Mouse (Mus musculus) forebrain, embryonic 14.5 days (tissue): ENCODE data around the gene Fbxo42. TPM values are rescaled to one million over a fixed set of nuclear protein-coding genes. Genes with fewer than 3 reads are reported as not detected.
A peak's percentile ranks its signal among the peaks of the same experiment; 100 is the strongest.
"Not testable (repeated sequence)": the region's sequence is repeated elsewhere in the genome, so short reads cannot be mapped to it uniquely, and the experiment has no call there.

Experiments
- ATAC-seq: fragments of 200-750 bp; cut with Nextera tagmentation; 2 replicates; pipeline ENCODE4 v1.8.0; 2017; ENCODE audit warnings: mild to moderate bottlenecking, moderate library complexity
- DNase-seq: peaks from one replicate; pipeline ENCODE4 v3.0.0-alpha.2; 2015; ENCODE audit warnings: low spot score
- H3K27ac ChIP-seq: fragments of 300-500 bp; sonication (generic); 2 replicates; pipeline ENCODE4 v1.5.1; 2014; ENCODE audit warnings: low read depth, mild to moderate bottlenecking, control low read depth, low read length, moderate library complexity
- H3K27me3 ChIP-seq: fragments of 300-500 bp; sonication (generic); replicated peaks from 2 replicates; pipeline ENCODE4 v1.6.1; 2014; ENCODE audit warnings: low read length, control low read depth, mixed read lengths; ENCODE audit not compliant: control insufficient read depth, insufficient read depth
- H3K36me3 ChIP-seq: fragments of 300-500 bp; sonication (generic); 2 replicates; pipeline ENCODE4 v1.6.1; 2014; ENCODE audit warnings: low read length, control low read depth; ENCODE audit not compliant: control insufficient read depth, insufficient read depth
- H3K4me1 ChIP-seq: fragments of 300-500 bp; sonication (generic); 2 replicates; pipeline ENCODE4 v1.6.1; 2014; ENCODE audit warnings: antibody characterized with exemption, low read length, control low read depth; ENCODE audit not compliant: control insufficient read depth, insufficient read depth
- H3K4me2 ChIP-seq: fragments of 300-500 bp; sonication (generic); 2 replicates; pipeline ENCODE4 v1.6.1; 2014; ENCODE audit warnings: mild to moderate bottlenecking, control low read depth, low read length
- H3K4me3 ChIP-seq: fragments of 300-500 bp; sonication (generic); 2 replicates; pipeline ENCODE4 v1.5.1; 2014; ENCODE audit warnings: low read depth, low read length, control low read depth
- H3K9ac ChIP-seq: fragments of 300-500 bp; sonication (generic); 2 replicates; pipeline ENCODE4 v1.6.1; 2014; ENCODE audit warnings: mild to moderate bottlenecking, low read length, control low read depth, moderate library complexity
- H3K9me3 ChIP-seq: fragments of 300-500 bp; sonication (generic); replicated peaks from 2 replicates; pipeline ENCODE4 v1.6.1; 2016; ENCODE audit warnings: low read length, control low read depth, mixed read lengths; ENCODE audit not compliant: control insufficient read depth
- WGBS: fragments of 180-500 bp; shearing (Covaris S2); extraction: QIAGEN DNeasy Blood & Tissue Kit; methylation state at CpG from one replicate; pipeline ENCODE4 v1.1.7; 2014; 5-methylcytosine and 5-hydroxymethylcytosine counted together
- polyA plus RNA-seq: library from polyadenylated mRNA; unstranded; fragments of >200 nt; fragmentation: Nextera tagmentation; extraction: Ambion mirVana; gene quantifications from 2 replicates; pipeline ENCODE4 v1.2.1, GENCODE M21; 2014

Gene Fbxo42
- polyA plus RNA-seq, 1 experiment from 2014 or later, result 22.3 TPM

DNA sequence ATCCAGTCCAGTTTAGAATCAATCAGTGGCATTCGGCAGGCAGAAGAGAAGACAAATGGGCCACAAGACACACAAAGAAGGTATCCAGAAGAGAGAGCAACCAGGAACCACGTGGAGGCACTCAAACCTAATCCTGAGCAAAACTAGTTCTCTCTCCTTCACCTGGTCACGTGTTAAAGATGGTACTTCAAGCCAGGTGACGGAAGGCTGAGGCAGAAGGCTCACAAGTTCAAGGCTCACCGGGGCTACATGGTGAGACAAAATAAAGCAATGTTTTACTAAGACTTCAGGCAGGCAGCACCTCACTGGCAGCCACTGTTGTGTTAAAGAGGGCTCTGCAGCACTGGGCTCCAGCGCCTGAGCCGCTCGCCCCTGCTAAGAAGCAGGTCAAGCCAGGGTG, 15.5 kb upstream of the Fbxo42 start:
- no peak overlapping the region for H3K27ac ChIP-seq
- DNase-seq, result no peak
- H3K4me1 ChIP-seq, result peaks cover 22% of the 10 kb centered on the region
- peaks cover 5% of the 10 kb centered on the region; the same call in 1 of the 2 replicates for H3K36me3 ChIP-seq
- H3K9me3 ChIP-seq, result no peaks in the 10 kb centered on the region
- H3K4me2 ChIP-seq, result no peak overlapping the region
- no peak for ATAC-seq
- H3K9ac ChIP-seq, result no peak overlapping the region; the same call in 1 of the 2 replicates
- H3K27me3 ChIP-seq, result no peaks in the 10 kb centered on the region
- WGBS, result 72% methylated on average over 8 of the region's 8 CpGs
- no peak overlapping the region for H3K4me3 ChIP-seq

DNA sequence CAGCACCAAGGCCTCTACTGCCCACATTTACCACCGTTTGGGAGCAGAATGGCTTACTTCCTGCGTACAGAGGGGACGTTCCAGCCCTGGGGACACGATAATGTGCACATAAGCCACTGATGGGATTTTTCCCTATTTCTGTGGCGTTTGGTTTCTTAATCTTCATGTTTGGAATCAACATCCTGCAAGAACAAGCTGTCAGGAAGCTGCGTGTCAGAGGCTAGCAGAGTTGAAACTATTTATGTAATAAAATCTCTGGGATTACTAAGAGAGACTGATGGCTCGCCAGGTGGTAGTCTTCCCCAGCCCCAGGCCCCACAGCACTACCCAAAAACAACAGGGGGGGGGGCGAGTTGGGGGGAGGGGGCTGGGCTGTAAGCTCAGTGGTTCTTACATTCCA, 14.5 kb upstream of the Fbxo42 start:
- Histone ChIP-seq H3K36me3 (peaks cover 5% of the 10 kb centered on the region; the same call in 1 of the 2 replicates), H3K4me1 (peaks cover 25% of the 10 kb centered on the region), H3K4me3 (no peak overlapping the region), H3K9ac (no peak overlapping the region), H3K4me2 (no peak overlapping the region), H3K9me3 (no peaks in the 10 kb centered on the region), H3K27me3 (no peaks in the 10 kb centered on the region), H3K27ac (no peak overlapping the region)
- WGBS, result 68% methylated on average over 8 of the region's 8 CpGs
- DNase-seq, result no peak
- no peak for ATAC-seq

DNA sequence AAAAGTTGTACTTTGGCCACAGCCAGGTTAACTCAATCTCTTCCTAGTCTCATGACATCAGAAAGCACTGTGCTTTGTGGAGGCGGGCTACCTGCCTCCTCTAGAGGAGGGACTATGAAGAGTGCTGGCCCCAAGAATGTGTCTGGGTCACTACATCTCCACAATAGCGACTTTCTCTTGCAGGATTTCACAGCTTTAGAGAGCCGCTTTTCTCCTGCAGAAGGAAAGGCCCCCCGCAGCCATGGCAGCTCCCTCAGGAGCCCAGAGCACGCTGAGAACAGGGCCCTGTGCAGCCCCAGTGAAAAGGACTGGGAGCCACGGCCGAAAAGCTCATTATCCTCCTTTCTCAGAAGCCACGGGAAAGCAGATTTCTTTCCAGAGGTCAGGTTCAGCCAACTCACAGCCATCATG, 13.7 kb upstream of the Fbxo42 start:
- H3K4me2 ChIP-seq, result no peak overlapping the region; the same call in 1 of the 2 replicates
- no peak overlapping the region for H3K4me3 ChIP-seq
- H3K27me3 ChIP-seq, result no peaks in the 10 kb centered on the region
- no peaks in the 10 kb centered on the region for H3K9me3 ChIP-seq
- H3K27ac ChIP-seq, result no peak overlapping the region
- peak overlapping the region; percentile 35; the same call in 1 of the 2 replicates for H3K9ac ChIP-seq
- H3K36me3 ChIP-seq, result peaks cover 5% of the 10 kb centered on the region; the same call in 1 of the 2 replicates
- ATAC-seq (peak; percentile 24; the same call in 1 of the 2 replicates), DNase-seq (no peak)
- H3K4me1 ChIP-seq, result peaks cover 30% of the 10 kb centered on the region
- 9% methylated on average over 8 of the region's 8 CpGs for WGBS

DNA sequence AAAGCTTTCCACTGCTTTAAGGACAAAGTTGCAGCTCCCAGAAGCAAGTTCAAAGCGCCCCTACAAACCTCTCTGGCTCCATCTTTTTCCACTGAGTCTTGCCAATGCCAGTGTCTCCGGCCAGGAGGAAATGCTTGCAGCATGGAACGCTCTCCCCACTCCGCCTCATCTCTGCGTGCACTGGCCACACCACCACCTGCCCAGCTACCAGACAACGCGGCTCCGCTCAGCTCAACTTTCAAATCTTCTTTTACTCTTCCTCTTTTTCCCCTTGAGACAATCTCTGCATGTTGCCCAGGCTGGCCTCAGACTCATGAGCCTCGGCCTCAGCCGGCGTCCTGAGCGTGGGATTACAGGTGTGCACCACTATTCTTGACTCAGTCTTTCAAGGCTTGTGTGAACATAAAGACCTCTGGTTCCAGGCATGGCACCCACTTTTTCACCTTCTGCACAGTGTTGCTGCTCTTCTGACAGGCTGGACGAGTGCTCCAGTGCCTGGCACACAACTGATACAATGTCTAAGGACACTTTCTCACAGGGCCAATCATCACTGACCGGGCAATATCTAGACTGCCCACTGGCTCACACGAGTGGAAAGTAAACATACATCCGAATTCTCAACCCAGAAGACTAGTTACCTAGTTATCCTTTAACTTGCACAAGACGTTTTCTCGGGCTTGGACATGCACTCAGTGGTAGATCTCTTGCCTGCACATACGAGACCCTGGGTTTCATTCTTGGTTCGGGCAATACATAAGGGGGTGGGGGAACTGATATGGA, 12.8 kb upstream of the Fbxo42 start:
- ATAC-seq (no peak), DNase-seq (no peak)
- Histone ChIP-seq H3K9me3 (no peaks in the 10 kb centered on the region), H3K4me1 (peaks cover 30% of the 10 kb centered on the region), H3K36me3 (peaks cover 5% of the 10 kb centered on the region; the same call in 1 of the 2 replicates), H3K4me3 (no peak overlapping the region), H3K4me2 (no peak overlapping the region), H3K9ac (peak overlapping the region; percentile 35; the same call in 1 of the 2 replicates), H3K27ac (peak overlapping the region; percentile 27; the same call in 1 of the 2 replicates), H3K27me3 (no peaks in the 10 kb centered on the region)
- 69% methylated on average over 20 of the region's 20 CpGs for WGBS

DNA sequence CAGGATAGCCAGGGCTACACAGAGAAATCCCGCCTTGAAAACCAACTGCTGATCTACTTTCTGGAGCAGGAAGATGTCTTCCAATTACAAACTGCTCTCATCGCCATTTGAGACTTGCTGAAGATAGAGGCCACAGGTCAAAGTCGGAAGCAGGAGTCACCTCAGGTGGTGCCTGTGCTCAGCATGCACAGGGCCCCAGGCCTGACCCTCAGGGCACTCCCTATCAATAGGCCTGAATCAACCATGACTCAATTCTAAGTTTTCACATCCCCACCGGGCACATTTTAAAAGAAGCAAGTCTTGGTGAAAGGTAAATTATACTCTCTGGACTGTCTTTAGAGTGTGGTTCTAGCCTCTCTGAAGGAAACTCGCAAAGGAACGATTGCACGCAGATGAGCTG, 11.6 kb upstream of the Fbxo42 start:
- Histone ChIP-seq H3K9me3 (no peaks in the 10 kb centered on the region), H3K4me3 (no peak overlapping the region), H3K4me2 (no peak overlapping the region), H3K4me1 (peaks cover 27% of the 10 kb centered on the region), H3K36me3 (peaks cover 5% of the 10 kb centered on the region; the same call in 1 of the 2 replicates), H3K9ac (no peak overlapping the region), H3K27me3 (no peaks in the 10 kb centered on the region), H3K27ac (no peak overlapping the region)
- DNase-seq, result no peak
- ATAC-seq, result no peak
- WGBS, result 86% methylated on average over 7 of the region's 7 CpGs

DNA sequence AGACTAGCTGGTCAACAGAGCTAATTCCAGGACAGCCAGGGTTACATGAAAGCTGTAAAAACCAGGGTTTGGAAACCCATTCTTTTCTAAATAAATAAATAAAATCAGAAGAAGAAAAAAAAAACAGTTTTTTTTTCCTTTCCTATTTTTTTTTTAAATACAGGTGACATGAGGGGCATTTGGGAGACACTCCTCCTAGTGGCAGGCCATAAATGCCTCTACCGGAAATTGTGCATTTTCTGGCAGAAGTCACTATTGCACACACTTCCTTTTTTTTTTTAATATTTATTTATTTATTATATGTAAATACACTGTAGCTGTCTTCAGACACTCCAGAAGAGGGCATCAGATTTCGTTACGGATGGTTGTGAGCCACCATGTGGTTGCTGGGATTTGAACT, 10.0 kb upstream of the Fbxo42 start:
- 88% methylated on average over 1 of the region's 3 CpGs for WGBS

DNA sequence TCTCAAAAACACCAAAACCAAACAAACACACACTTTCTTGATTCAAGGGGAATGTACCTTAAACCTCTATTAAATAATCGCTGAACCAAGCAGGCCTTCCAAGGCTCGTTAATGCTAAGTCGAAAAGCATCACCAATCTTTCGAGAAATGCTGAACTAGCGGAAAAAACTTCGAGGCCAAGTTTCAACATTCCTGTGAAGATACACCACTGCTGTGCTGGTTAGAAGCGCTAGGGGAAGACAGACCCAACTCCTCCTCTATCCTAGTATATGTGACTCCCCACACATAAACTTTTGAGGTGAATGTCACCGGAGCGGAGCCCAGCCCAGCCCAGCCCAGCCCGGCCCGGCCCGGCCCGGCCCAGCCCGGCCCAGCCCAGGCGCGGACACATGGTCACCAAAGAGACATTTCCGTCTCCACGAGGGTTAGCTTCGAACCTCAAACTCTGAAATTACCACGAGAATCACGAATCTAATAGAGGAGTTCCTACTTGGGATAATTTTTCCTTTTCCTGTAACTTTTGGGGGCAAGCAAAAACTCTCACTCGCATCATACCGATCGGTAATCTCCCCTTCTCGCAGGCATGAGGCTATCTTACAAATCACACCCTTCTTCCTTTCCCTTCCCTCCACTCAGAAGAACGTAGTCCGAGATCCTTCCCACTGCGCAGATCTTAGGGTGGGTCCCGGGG, 9.1 kb upstream of the Fbxo42 start:
- H3K9ac ChIP-seq, result peak overlapping the region; percentile 81
- H3K4me2 ChIP-seq, result peak overlapping the region; percentile 84
- 2% methylated on average over 29 of the region's 29 CpGs for WGBS
- H3K27me3 ChIP-seq, result no peaks in the 10 kb centered on the region
- H3K4me3 ChIP-seq, result peak overlapping the region; percentile 80
- ATAC-seq, result 0 out of 2 replicates have a peak, but pooled peaks have one; percentile 0
- H3K4me1 ChIP-seq, result peaks cover 17% of the 10 kb centered on the region
- DNase-seq, result no peak
- peaks cover 5% of the 10 kb centered on the region; the same call in 1 of the 2 replicates for H3K36me3 ChIP-seq
- H3K27ac ChIP-seq, result peak overlapping the region; percentile 91
- H3K9me3 ChIP-seq, result no peaks in the 10 kb centered on the region

More for the DNA sequence above, 10.0 kb upstream of the Fbxo42 start:
- not testable (repeated sequence) for H3K27me3 ChIP-seq, H3K36me3 ChIP-seq, H3K4me2 ChIP-seq, ATAC-seq, DNase-seq, H3K9me3 ChIP-seq, H3K27ac ChIP-seq, H3K4me3 ChIP-seq, H3K9ac ChIP-seq
- peaks cover 17% of the 10 kb centered on the region for H3K4me1 ChIP-seq

DNA sequence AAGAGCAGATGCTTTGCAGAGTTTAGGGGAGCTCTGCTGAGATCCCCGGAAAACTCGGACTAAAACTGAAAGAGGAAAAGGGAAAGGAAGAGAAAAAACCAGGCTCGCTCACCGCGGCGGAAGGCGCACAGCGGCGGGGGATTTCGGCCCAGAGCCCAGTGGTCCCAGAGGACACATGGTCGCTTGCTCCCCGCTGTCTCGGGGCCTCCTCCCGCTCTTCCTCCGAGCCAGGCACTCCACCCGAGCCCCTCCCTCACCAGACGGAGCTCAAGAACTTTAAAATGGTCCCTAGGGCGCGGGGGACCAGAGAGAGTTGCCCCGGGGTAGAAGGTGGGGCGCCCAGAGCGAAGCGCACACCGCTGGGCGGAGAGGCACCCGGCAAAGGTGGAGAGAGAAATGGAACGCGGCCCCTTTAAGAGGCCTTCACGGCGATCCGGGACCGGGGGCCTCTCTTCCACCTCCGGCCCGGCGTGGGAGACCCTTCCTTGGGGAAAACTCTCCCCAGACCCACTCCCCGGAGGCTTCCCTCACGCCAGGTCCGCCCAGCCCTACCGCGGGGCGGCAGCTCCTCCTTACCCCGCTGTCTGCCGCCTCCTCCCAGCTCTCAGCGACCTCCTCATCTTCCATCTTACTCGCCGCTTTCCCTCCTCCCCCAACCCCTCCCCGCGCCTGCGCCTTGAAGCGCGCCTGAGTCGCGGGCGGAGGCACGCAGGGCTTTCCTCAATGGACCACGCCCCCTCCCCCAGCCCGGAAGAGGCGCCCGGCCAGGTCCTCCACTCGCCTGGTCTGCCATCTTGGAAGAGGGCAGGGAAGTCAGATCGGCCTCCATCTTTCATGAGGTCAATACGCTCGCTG, 8.4 kb upstream of the Fbxo42 start, which contains the start of gene Szrd1:
Szrd1 (minus strand) TSS at position 660 of the 855 bp plus-strand sequence.
- Histone ChIP-seq H3K9ac (peak within 1 kb of the TSS; percentile 81), H3K4me1 (peaks cover 14% of the 10 kb centered on the region), H3K4me2 (peak within 1 kb of the TSS; percentile 84), H3K27ac (peak within 1 kb of the TSS; percentile 91), H3K27me3 (no peaks in the 10 kb centered on the region), H3K36me3 (peaks cover 5% of the 10 kb centered on the region; the same call in 1 of the 2 replicates), H3K4me3 (peak within 1 kb of the TSS; percentile 80), H3K9me3 (no peaks in the 10 kb centered on the region)
- WGBS, result 1% methylated on average over 63 of the region's 63 CpGs
- ATAC-seq (peak; percentile 96), DNase-seq (peak; percentile 99)
